9 mouse cellular contexts compared by ENCODE assay signal in genomic region chr15:101128181-101129089, GRCm38 (mm10). TPM values are rescaled to one million over a fixed set of nuclear protein-coding genes. Genes with fewer than 3 reads are reported as not detected.
DNase-seq lines count a peak whose midpoint lies in the region; ATAC-seq and TF ChIP-seq lines count a peak whose summit lies in the region.
"Had no signal": no experiment of that assay in that cellular context is flagged by ENCODE, and none has a peak within 500 bp of the region (broad histone marks: within the 10 kb centered on the region; RNA-seq: fewer than 3 reads in every experiment).

Acvrl1 (plus strand) TSS chr15:101128522.

- peak within 1 kb of the TSS; percentile 22; the same call in 1 of the 2 replicates for H3K9ac ChIP-seq in forebrain, postnatal 0 days
- no peak within 1 kb of the TSS for H3K9ac ChIP-seq in midbrain, embryonic 16.5 days (ENCODE audit: low read depth, low read length)

- no peak; the same call in none of the 2 replicates for ATAC-seq in megakaryocyte, adult 5-6 weeks (ENCODE audit: poor library complexity, severe bottlenecking)
- no peak for ATAC-seq in forebrain, postnatal 0 days
- ATAC-seq in midbrain, embryonic 16.5 days = no peak

- WGBS in forebrain, postnatal 0 days = 5% methylated on average over 46 of the region's 46 CpGs
- 3% methylated on average over 46 of the region's 46 CpGs for WGBS in hindbrain, embryonic 10.5 days
- 2% methylated on average over 44 of the region's 46 CpGs for WGBS in midbrain, embryonic 16.5 days

- H3K4me3 ChIP-seq in megakaryocyte, embryonic 14.5 days (replicated peaks) = peak within 1 kb of the TSS; percentile 89
- peak within 1 kb of the TSS; percentile 11 for H3K4me3 ChIP-seq in forebrain, postnatal 0 days (ENCODE audit: low read depth, low read length)
- peak within 1 kb of the TSS; percentile 46 for H3K4me3 ChIP-seq in hindbrain, embryonic 10.5 days
- peak within 1 kb of the TSS; percentile 26; the same call in 1 of the 2 replicates for H3K4me3 ChIP-seq in midbrain, embryonic 16.5 days (ENCODE audit: low read depth, low read length)

- DNase-seq in forebrain, postnatal 0 days = no peak
- DNase-seq in hindbrain, embryonic 10.5 days (ENCODE audit: low spot score) = peak; percentile 55
- no peak for DNase-seq in left cerebral cortex, postnatal 36 days (ENCODE audit: low spot score in 2 of 2)
- DNase-seq in thymus, postnatal 14 days = no peak
- DNase-seq in urinary bladder, postnatal 36 days (ENCODE audit: low spot score in 2 of 2) = no peak

- peaks cover 78% of the 10 kb centered on the region for H3K27me3 ChIP-seq in megakaryocyte, embryonic 14.5 days (replicated peaks)
- peaks cover 25% of the 10 kb centered on the region for H3K27me3 ChIP-seq in forebrain, postnatal 0 days (ENCODE audit: insufficient read depth, low read length)
- H3K27me3 ChIP-seq in hindbrain, embryonic 10.5 days (ENCODE audit: insufficient read depth, poor library complexity, severe bottlenecking) = peaks cover 78% of the 10 kb centered on the region
- peaks cover 27% of the 10 kb centered on the region for H3K27me3 ChIP-seq in midbrain, embryonic 16.5 days (ENCODE audit: control insufficient read depth, insufficient read depth, low read depth, low read length)

- peaks cover 87% of the 10 kb centered on the region for H3K4me1 ChIP-seq in megakaryocyte, embryonic 14.5 days
- no peaks in the 10 kb centered on the region for H3K4me1 ChIP-seq in forebrain, postnatal 0 days (ENCODE audit: insufficient read depth)
- H3K4me1 ChIP-seq in hindbrain, embryonic 10.5 days (replicated peaks) = peaks cover 48% of the 10 kb centered on the region
- peaks cover 3% of the 10 kb centered on the region; the same call in 1 of the 2 replicates for H3K4me1 ChIP-seq in midbrain, embryonic 16.5 days (ENCODE audit: control insufficient read depth, insufficient read depth, low read length)

- intact Hi-C loops in left cerebral cortex, postnatal 36 days (cut with DNase I) = no loop called here

- H3K9me3 ChIP-seq in megakaryocyte, embryonic 14.5 days = peaks cover 11% of the 10 kb centered on the region
- no peaks in the 10 kb centered on the region for H3K9me3 ChIP-seq in forebrain, postnatal 0 days (ENCODE audit: low read length)
- H3K9me3 ChIP-seq in hindbrain, embryonic 10.5 days = 0 out of 2 replicates have a peak, but pooled peaks cover 2% of the 10 kb centered on the region
- H3K9me3 ChIP-seq in midbrain, embryonic 16.5 days (replicated peaks; ENCODE audit: control insufficient read depth, low read length, poor library complexity, severe bottlenecking) = no peaks in the 10 kb centered on the region

- H3K4me2 ChIP-seq in forebrain, postnatal 0 days (ENCODE audit: low read depth) = peak within 1 kb of the TSS; percentile 25; the same call in 1 of the 2 replicates
- H3K4me2 ChIP-seq in midbrain, embryonic 16.5 days (ENCODE audit: low read length) = peak within 1 kb of the TSS; percentile 45

- no peak within 1 kb of the TSS for H3K27ac ChIP-seq in forebrain, postnatal 0 days (ENCODE audit: low read depth, low read length)
- H3K27ac ChIP-seq in hindbrain, embryonic 10.5 days = peak within 1 kb of the TSS; percentile 54
- H3K27ac ChIP-seq in midbrain, embryonic 16.5 days (ENCODE audit: low read length) = no peak within 1 kb of the TSS

- TF ChIP-seq CTCF in forebrain, postnatal 0 days (IDR thresholded peaks at IDR 0.05; ENCODE audit: low read depth) = no peak

- peaks cover 7% of the 10 kb centered on the region for H3K36me3 ChIP-seq in megakaryocyte, embryonic 14.5 days (replicated peaks; ENCODE audit: low read length)
- no peaks in the 10 kb centered on the region for H3K36me3 ChIP-seq in forebrain, postnatal 0 days (ENCODE audit: insufficient read depth)
- H3K36me3 ChIP-seq in hindbrain, embryonic 10.5 days = no peaks in the 10 kb centered on the region
- H3K36me3 ChIP-seq in midbrain, embryonic 16.5 days (ENCODE audit: control insufficient read depth, insufficient read depth, low read length) = no peaks in the 10 kb centered on the region
- H3K36me3 ChIP-seq: G1E had no signal

RNA-seq across cellular contexts. Expression of gene Acvrl1, which starts in this region (rescaled TPM):
- polyA plus RNA-seq in megakaryocyte, embryonic 14.5 days (2012; ENCODE audit: insufficient read depth, low replicate concordance) = 2.1 and 7.9 TPM in 2 replicates
- total RNA-seq in megakaryocyte, adult 5-6 weeks (2015) = 6.9 and 8.2 TPM in 2 replicates
- total RNA-seq in megakaryocyte, adult 5-6 weeks (2017) = 27.6 and 34.9 TPM in 2 replicates
- total RNA-seq in forebrain, postnatal 0 days (2014; rRNA removed) = 8.7 and 10.7 TPM in 2 replicates
- 5.8 and 6.0 TPM in 2 replicates for polyA plus RNA-seq in forebrain, postnatal 0 days (2015; fragmentation: Nextera tagmentation; extraction: Ambion mirVana)
- polyA plus RNA-seq in hindbrain, embryonic 10.5 days (2016; fragmentation: Nextera tagmentation; extraction: Ambion mirVana) = 8.7 and 10.8 TPM in 2 replicates
- 10 to 100 TPM; 13.2 to 16.7 TPM for total RNA-seq in left cerebral cortex, postnatal 36 days (2021)
- polyA plus RNA-seq in midbrain, embryonic 16.5 days (2015; fragmentation: Nextera tagmentation; extraction: Ambion mirVana) = 8.0 and 10.6 TPM in 2 replicates

Comparison
In these comparisons a context has a peak if more than half of its experiments do, and no peak if none do; other contexts are left out.
1. H3K4me3 ChIP-seq: peak in every context shown above with its lines; median percentile 89 in megakaryocyte, embryonic 14.5 days; 46 in hindbrain, embryonic 10.5 days; 26 in midbrain, embryonic 16.5 days; 11 in forebrain, postnatal 0 days.